Mouse (Mus musculus): Measurements from ENCODE around the gene Pla2g16. TPM values are rescaled to one million over a fixed set of nuclear protein-coding genes. Genes with fewer than 3 reads are reported as not detected.

Pla2g16 gene
- polyA plus RNA-seq, 1 experiment from 2014 or later, result 10.0 TPM

DNA sequence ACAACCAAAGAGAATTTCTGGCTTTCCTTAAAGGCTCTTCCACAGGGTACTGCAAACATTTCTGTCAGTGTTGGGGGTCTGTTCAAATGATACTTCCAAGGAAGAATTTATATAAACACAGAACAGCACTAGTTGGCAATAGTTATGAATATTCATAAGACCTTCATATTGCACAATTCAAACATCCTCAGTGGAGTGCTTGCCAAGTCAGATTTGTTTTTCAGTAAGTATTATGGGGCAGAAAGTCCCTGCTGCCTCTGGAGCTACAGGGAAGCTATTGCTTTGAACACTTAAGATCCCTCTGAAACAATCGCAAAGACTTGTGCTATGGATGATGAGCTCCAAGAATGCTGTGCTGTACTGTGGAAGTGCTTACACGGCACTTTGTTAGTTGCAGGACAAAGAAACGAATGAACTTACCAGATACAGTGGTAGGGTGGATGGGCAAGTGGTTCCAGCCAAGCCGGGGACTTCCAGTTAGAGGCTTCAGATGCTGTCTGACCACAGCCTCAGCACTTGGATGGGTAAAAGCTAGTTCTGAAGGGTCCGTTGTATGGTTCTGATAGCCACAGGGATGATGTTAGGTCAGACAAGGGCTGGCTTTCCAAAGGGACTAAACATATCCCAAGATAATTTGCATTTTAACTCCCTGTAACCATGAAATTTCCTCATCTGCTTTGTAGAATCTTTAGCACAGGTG lies 59.1 kb downstream of the Pla2g16 start:
- no peak overlapping the region for H3K4me3 ChIP-seq
- no peak overlapping the region for H3K27ac ChIP-seq
- no peak overlapping the region for H3K9ac ChIP-seq
- H3K36me3 ChIP-seq, result no peaks in the 10 kb centered on the region
- H3K27me3 ChIP-seq, result peaks cover 6% of the 10 kb centered on the region
- no peaks in the 10 kb centered on the region for H3K9me3 ChIP-seq
- H3K4me2 ChIP-seq, result no peak overlapping the region
- peaks cover 15% of the 10 kb centered on the region for H3K4me1 ChIP-seq
- WGBS, result 74% methylated on average over 5 of the region's 5 CpGs
- no peak for ATAC-seq (ENCODE audit: insufficient number of reproducible peaks, insufficient read depth, low FRiP score, low TSS enrichment, low read depth)

DNA sequence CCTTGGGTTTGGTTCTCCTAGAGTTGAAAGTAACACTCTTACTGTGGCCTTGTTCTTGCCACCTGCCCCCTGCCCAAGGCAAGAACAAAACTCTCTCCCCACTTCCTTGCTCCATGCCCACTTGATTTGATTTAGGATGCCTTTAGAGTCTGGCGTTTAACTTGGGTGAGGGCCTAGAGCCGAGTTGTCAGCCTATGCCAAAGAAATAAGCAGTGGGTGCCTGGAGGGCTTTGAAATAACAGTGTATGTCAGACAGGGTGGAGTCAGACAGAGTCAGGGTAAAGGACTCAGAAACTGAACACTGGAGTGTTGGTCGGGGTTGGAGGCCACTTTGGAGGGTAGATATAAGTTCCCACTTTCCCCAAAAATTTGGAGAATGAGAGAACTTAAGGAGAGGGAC lies 59.8 kb downstream of the Pla2g16 start:
- H3K27me3 ChIP-seq, result no peaks in the 10 kb centered on the region; the same call in 1 of the 2 replicates
- H3K9me3 ChIP-seq, result no peaks in the 10 kb centered on the region
- H3K4me3 ChIP-seq, result no peak overlapping the region
- 42% methylated on average over 3 of the region's 3 CpGs for WGBS
- H3K27ac ChIP-seq, result no peak overlapping the region
- 0 out of 2 replicates have a peak, but pooled peaks have one; percentile 53 for ATAC-seq (ENCODE audit: insufficient number of reproducible peaks, insufficient read depth, low FRiP score, low TSS enrichment, low read depth)
- H3K4me1 ChIP-seq, result peaks cover 10% of the 10 kb centered on the region
- no peak overlapping the region for H3K9ac ChIP-seq
- no peaks in the 10 kb centered on the region for H3K36me3 ChIP-seq
- H3K4me2 ChIP-seq, result no peak overlapping the region

DNA sequence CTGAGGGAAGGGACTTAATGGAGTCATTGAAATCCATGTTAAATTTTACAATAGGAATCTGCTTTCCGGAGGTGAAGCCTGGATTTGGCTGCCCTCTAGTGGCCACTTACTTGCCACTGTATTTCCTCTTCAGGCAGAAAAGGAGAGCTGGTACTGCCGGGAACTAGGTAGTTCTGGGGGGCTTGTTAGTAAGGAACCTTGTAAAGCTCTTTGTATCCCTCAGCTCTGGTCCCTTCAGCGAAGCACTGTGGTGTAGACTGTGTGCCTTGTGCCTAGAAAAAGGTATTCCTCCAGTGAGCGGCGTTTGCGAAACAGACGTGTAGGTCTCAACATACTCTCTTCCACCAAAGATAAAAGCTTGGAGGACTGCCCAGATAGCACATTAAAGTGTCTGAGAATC lies 60.4 kb downstream of the Pla2g16 start:
- H3K4me3 ChIP-seq, result no peak overlapping the region
- ATAC-seq (ENCODE audit: insufficient number of reproducible peaks, insufficient read depth, low FRiP score, low TSS enrichment, low read depth), result no peak
- WGBS, result 44% methylated on average over 7 of the region's 7 CpGs
- no peaks in the 10 kb centered on the region; the same call in 1 of the 2 replicates for H3K27me3 ChIP-seq
- H3K4me1 ChIP-seq, result peaks cover 10% of the 10 kb centered on the region; the same call in 1 of the 2 replicates
- H3K4me2 ChIP-seq, result no peak overlapping the region
- H3K9me3 ChIP-seq, result no peaks in the 10 kb centered on the region
- no peaks in the 10 kb centered on the region for H3K36me3 ChIP-seq
- no peak overlapping the region for H3K27ac ChIP-seq
- H3K9ac ChIP-seq, result no peak overlapping the region

DNA sequence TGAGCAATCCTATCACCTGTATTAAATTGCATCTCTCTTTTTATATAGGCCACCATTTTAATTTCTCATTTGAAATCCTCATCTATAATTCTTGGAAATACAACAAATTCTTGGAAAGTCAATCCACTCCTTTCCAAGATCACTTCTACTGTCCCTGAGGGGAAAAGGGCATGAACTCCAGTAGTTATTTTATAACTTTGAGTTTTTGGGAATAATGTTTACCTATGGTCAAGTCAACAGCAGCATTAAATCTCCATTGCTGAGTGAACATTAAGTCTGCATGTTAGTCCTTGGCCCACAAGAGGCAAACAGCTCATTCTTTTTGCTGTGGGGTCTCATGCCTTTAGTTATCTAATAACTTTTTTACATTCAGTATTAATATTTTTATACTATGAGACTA lies 75.8 kb downstream of the Pla2g16 start:
- Histone ChIP-seq H3K9ac (no peak overlapping the region), H3K27ac (no peak overlapping the region), H3K4me1 (no peaks in the 10 kb centered on the region), H3K4me2 (no peak overlapping the region), H3K36me3 (no peaks in the 10 kb centered on the region), H3K9me3 (no peaks in the 10 kb centered on the region), H3K27me3 (no peaks in the 10 kb centered on the region), H3K4me3 (no peak overlapping the region)
- no peak for ATAC-seq (ENCODE audit: insufficient number of reproducible peaks, insufficient read depth, low FRiP score, low TSS enrichment, low read depth)

DNA sequence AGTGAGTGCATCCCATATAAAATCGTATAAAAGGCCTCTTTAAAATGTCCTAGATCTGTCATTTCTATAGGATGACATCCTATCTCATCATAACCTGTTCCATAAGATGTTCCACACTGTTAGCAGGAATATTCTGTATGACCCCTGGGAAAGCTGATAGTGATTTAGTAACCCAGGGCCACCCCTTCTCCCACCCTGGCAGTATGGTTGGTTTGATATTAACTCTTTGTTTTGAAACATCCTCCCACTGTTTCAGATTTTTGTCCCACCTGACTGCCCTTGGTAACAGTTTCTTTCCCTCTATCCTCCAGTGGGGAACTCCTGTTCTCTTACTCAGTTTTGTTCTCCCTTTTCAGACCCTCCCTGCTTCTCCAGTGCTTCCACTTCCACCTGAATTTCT lies 76.5 kb downstream of the Pla2g16 start:
- Histone ChIP-seq H3K9ac (no peak overlapping the region), H3K27me3 (no peaks in the 10 kb centered on the region), H3K27ac (no peak overlapping the region), H3K4me1 (no peaks in the 10 kb centered on the region), H3K36me3 (no peaks in the 10 kb centered on the region), H3K4me3 (no peak overlapping the region), H3K4me2 (no peak overlapping the region), H3K9me3 (no peaks in the 10 kb centered on the region)
- 77% methylated on average over 1 of the region's 1 CpGs for WGBS
- no peak for ATAC-seq (ENCODE audit: insufficient number of reproducible peaks, insufficient read depth, low FRiP score, low TSS enrichment, low read depth)

Other genes starting within 250 kb of the Pla2g16 start
- 42.8 and 47.2 TPM in 2 replicates for gene Mark2, start 215.6 kb upstream of the Pla2g16 start, polyA plus RNA-seq (2015; fragmentation: Nextera tagmentation; extraction: Ambion mirVana)
- 30.8 and 42.4 TPM in 2 replicates for gene Spindoc, start 174.5 kb upstream of the Pla2g16 start, polyA plus RNA-seq (2015; fragmentation: Nextera tagmentation; extraction: Ambion mirVana)
- 10.4 and 11.8 TPM in 2 replicates for gene 2700081O15Rik, start 139.8 kb upstream of the Pla2g16 start, polyA plus RNA-seq (2015; fragmentation: Nextera tagmentation; extraction: Ambion mirVana)
- gene Rtn3, start 74.2 kb upstream of the Pla2g16 start, polyA plus RNA-seq (2015; fragmentation: Nextera tagmentation; extraction: Ambion mirVana), result 104 and 112 TPM in 2 replicates
- 13.5 and 17.5 TPM in 2 replicates for gene Atl3, start 63.4 kb upstream of the Pla2g16 start, polyA plus RNA-seq (2015; fragmentation: Nextera tagmentation; extraction: Ambion mirVana)
- gene Lgals12, start 49.7 kb downstream of the Pla2g16 start, polyA plus RNA-seq (2015; fragmentation: Nextera tagmentation; extraction: Ambion mirVana), result 0.45 and 0.65 TPM in 2 replicates
- gene Hrasls5, start 55.1 kb downstream of the Pla2g16 start, polyA plus RNA-seq (2015; fragmentation: Nextera tagmentation; extraction: Ambion mirVana), result not detected in 2 replicates
- not detected in 2 replicates for gene Slc22a19, start 153.9 kb downstream of the Pla2g16 start, polyA plus RNA-seq (2015; fragmentation: Nextera tagmentation; extraction: Ambion mirVana)
- gene Slc22a26, start 245.2 kb downstream of the Pla2g16 start, polyA plus RNA-seq (2015; fragmentation: Nextera tagmentation; extraction: Ambion mirVana), result not detected in 2 replicates

All from embryonic facial prominence, embryonic 13.5 days (tissue).